Mouse (Mus musculus) spleen, adult 18-20 months (tissue): ENCODE results near the gene Iqschfp.

ENCODE experiments used
- DNase-seq, 2 experiments: peaks; one replicate each; pipeline ENCODE4 v3.0.0; 2022; ENCODE audit warnings: mixed read lengths in 2 of 2

Iqschfp gene

DNA sequence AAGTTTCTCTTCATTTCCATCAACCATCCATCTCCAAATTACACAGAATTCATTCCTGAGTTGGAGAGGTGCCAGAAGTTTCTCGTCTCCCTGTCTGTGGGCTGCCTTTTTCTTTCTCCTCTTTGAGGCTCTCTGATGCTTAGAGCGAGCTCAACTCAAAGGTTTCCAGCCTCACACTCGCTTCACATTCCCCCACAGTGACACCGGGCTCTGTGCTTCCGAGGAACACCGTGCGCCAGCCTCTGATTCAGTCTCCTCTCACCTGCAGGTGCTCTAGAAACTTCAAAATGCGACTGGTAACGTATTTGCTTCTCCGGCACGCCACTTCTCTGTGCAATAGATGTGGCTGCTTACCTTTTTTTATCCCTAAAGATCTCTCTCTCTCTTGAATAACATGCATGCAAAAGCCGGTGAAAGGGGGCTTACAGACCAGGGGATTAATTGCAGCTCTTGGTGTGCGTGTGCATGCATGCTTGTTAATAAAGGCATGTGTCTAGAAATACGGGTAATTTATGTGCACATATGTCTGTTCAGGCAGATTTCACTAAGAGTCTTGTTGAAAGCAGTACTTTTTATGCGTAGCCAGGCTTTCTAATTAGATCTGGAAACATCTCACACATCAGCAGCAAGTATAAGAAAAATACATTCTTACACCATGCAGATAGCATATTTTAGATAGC lies at the start of gene Iqschfp, which contains the start of gene Iqcj:
Gene Iqschfp (plus strand): TSS at position 207 of the 680 bp plus-strand sequence.
Gene Iqcj (plus strand): TSS at position 195 of the 680 bp plus-strand sequence.
- DNase-seq, result no peak

DNA sequence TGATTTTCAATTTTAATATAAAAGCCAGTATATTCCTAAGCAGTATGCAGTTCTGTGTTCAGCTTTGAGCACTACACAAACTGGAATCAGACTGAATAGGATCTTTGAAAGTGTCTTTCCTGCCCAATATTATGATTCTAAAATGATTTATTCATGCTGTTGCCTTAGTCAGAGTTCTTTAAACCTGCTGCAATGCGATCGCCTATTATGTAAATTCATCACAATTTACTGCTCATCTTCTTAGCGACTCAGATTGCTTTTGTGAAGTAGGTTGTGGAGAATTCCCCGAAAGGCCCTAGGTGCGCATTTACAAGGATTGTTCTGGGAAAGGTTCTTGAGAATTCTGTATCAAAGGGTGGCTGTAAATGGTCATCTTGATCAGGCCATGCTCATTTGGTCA lies 39.6 kb upstream of the Iqschfp start:
- no peak for DNase-seq

DNA sequence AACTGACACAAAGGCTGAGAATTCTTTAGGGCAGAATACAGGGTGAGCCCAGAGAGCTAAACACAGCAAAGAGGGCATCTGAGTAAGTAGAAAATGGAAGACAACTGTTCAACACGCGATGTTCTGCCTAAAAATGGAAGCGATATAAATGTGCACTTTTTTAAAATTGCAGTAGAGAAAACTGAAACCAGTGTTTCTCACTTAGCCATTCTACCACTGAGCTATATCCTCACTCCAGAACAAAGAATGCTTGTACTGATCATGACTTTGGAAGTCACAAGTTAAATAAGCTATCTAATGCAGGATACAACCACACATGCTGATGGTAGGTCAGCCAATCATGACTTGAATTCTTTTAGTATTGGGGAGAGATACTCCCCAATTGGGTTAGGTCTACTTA lies 30.5 kb upstream of the Iqschfp start:
- no peak for DNase-seq

DNA sequence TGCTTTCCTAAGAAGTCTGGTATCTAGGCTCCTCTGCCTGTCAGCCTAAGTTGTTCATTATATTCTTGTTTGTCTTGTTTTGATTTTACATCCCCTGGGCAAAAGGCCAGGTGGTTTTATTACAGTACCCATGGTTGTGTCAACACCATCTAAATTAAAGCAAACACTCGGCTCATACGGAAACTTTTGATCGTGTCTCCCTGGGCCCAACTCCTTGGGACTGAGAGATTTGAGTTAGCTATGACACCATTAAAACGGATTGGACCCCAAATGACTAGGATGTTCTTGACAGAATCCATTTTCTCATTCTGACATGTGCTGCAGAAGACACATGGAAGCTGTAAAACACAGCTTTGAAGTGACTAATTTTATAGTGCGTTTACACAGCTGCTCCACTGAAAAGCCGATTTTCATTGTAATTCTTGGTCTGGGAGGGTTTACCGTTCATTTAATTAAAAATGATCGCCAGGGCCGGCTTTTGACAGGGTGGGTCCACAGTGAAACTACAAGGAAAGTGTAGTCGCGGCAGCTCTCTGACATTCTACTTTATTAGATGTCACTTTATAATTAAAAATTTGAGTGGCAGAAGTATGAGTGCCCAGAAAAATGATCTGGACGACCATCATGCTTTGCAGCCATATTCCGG lies 24.5 kb upstream of the Iqschfp start:
- no peak for DNase-seq

DNA sequence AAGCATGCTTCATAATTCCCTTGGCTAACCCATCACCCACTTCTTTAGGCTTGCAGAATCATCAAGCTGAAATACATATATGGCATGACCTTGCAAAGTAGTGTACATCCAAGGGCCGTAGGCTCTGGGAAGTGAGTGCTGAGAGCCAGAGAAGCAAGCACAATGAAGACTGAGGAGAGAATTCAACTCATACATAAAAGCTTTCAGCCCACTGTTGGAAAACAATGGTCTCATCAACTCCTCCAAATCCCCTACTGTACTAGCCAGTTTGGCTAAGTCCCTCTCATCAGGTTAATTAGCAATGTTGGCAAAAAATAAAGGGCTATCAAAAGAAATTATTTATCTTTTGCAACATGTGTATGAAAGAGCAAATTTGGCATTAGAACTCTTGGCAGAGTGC lies 22.6 kb upstream of the Iqschfp start:
- DNase-seq, result no peak

DNA sequence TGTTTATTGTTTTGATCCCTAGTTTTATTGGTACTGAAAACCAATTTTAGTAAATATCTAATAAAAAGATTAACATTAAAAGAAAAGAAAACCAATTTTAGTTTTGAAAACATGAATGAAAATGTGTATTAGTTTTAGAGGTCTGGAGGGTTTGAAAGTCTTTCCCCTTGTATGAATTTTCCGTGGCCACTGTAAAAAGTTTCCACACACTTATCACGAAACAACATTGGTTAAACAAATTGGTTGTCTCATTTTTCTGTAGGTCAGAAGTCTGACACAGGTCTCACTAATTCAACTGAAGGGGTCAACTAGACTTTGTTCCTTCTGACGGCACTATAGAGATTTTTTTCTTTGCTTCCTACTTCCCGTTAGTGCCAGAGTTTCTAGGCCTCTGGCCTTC lies 14.8 kb upstream of the Iqschfp start:
- no peak for DNase-seq

DNA sequence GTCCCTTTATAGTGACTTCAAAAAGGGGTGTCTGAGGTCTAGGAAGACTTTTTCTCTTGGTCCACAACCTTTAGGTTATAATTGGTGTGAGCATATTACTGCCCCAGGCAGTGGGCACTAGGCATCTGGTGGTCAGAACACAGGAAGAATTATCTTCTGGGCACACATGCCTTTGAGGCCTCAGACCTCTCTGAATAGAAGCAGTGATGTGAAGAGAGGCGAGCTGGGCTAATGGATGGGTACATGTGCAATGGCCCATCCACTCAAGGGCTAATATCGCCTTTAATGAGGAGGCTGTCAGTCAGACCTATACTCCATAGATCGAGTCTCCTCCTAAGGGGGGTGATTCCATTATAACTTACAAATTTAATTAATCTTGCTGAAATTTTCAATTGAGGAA lies 7.7 kb upstream of the Iqschfp start:
- DNase-seq, result no peak

DNA sequence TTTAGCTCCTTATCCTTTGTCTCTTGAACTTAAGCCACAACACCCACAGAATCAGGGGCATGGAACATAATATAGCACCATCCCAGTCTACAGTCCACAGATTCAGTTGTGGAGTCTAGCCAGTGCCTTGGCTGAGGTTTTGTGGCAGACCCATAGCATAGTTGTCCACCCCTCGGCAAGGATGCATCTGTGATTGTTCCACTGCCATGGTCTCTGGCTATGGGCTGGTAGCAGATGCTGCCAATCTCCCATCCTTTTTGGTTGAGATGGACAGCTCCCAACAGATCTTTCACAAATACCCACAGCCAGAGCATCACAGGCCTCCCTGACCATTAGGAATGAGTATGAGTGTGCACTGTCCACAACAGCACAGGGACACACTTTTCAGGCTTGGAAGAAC lies 5.9 kb upstream of the Iqschfp start:
- DNase-seq, result no peak

DNA sequence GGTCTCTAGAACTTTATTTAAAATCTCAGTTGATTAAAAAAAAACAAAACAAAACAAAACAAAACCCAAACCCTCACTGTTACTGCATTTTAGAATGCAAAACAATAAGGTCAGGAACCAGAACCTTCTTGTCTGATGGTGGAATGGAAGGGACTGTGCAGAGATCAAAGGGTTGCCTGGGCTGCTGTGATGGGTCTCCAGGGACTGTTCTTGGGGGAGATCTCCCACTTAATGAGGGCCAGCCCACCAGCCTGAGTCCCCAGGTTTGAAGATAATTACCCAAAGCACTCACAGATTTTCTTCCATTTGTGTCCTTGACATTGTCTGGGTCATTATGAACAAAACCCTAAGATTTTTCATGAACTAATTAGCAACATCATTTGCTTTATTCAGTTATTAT lies 4.8 kb upstream of the Iqschfp start:
- DNase-seq, result no peak

DNA sequence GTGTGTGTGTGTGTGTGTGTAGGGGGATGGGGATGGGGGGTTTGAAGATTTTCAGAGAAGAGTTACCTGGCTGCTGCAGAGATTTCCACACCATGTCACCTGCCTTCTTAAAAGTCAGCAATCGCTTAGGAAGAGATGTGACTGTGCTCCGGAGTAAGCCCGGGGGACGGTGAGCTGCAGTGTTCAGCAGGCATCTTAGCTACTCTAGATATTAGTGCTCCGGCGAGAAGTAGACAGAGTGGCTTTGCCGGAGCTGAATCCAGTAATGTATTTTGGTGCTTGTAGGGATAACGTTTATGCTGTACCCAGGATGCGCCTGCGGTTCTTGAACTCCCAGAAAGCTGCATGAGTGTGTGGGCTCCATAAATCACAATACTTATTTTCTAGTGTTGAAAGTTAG lies 736 bp downstream of the Iqschfp start:
- no peak for DNase-seq

DNA sequence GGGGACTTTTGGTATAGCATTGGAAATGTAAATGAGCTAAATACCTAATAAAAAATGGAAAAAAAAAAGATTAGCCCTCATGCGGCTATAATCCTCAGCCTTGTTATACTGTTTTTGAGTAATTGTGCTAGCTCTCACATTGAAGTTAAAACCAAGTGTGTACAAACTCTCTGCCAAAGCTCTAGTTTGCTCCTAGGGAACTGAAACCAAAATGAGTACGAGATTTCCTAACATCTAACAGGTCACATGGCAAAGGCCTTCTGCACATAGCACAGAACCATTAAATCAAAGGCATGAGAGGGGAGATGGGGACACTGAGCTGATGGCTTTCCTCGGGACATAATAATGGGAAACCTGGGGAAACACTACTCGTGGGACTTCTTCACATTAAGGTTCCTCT lies 10.5 kb downstream of the Iqschfp start:
- no peak for DNase-seq

DNA sequence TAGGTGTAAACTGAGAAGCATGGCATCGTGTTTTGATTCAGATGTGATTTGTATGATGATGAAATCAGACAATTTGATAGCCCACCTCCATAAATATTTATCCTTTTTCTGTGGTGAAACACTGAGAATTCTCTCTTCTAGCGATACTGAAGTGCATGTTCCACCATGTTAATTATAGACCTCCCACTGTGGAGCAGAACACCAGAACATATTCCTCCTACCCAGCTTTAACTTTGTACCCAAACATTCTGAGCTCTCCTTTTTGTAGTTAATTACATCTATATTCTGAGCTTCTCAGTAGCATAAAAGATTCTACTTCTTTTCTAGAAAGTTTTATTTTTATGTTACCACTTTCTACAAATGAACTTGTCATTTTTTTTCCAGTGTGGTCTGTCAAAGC lies 16.6 kb downstream of the Iqschfp start:
- DNase-seq, result no peak

DNA sequence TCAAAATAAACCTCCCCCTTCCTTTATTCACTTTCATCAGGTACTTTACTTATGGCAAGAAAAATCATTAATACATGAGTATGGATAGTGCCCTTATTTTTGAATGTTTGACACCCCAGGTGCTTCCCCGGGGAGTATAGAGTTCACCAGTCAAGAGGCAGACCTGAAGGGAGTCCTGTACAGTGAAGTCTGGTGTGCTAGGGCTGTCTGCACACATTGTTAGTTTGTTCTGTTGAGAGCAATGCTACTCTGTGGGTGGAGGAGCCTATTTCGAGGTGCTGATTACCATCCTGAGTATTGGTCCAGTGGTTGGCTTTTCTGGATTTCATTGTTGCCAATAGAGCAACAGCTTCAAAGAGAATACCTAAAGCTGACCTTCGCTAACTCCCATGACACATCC lies 26.1 kb downstream of the Iqschfp start:
- no peak for DNase-seq

DNA sequence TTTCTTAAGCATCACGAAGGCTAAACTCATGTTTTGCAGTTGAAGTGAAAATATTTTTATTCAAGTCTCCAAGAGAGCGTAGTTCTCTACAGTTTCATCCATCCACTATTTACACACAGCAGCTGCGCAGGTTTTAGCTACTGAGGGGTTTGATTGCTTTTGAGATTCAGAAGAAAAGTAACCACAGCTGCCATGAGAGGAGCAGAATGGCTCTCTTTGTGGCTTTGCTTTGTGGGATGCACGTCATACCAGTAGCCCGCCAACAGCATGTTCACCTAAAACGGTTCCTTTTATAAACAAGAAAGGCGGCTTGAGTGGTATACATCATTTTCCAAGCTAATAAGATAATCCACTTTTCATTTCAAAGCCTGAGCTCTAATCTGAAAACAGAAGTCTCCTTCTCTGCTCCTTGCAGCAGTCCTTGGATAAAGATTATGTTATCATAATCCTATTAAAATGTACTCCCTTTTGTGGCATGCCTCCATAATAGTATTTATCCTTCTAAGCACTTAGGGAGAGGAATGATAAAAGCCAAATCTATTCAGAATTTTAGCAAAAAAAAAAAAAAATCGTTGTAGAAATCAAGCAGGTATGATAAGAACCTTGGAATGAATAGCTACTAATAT lies 26.7 kb downstream of the Iqschfp start:
- no peak for DNase-seq

DNA sequence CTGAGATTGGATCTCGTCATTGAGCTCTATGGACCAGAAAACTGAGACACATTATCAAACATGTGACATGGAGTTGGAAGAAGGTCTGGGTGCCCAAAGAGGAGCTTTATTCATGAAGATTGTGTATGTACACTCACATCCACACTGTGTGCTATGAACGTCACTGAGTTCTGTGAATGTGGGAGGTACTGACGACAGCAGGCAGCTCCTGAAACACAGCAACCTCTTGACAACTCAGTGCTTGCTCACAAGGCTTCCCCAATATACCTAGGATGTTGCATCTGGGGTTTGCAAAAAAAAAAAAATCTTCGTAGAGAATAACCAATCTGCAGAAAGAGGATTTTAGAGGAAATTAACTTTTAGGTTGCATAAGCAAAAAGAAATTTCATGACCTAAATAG lies 31.1 kb downstream of the Iqschfp start:
- DNase-seq, result no peak

DNA sequence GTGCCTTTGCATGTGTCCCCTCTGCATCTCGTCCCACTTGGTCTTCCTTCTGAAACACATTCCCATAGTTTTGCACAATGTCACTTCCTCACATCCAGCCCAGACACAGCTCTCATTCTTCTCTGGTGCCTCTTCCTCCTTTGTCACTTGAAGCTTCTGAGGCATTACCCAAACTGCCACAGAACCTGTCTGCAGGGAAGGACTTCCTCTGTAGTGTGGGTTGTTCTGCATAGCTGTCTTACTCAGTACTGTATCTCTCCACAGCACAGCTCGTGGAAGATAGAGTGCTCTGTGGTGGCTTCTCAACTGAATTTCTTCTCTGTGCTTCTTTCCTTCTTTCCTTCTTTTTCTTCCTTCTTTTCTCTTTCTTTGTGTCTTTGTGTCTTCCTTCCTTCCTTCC lies 33.4 kb downstream of the Iqschfp start:
- DNase-seq, result no peak

DNA sequence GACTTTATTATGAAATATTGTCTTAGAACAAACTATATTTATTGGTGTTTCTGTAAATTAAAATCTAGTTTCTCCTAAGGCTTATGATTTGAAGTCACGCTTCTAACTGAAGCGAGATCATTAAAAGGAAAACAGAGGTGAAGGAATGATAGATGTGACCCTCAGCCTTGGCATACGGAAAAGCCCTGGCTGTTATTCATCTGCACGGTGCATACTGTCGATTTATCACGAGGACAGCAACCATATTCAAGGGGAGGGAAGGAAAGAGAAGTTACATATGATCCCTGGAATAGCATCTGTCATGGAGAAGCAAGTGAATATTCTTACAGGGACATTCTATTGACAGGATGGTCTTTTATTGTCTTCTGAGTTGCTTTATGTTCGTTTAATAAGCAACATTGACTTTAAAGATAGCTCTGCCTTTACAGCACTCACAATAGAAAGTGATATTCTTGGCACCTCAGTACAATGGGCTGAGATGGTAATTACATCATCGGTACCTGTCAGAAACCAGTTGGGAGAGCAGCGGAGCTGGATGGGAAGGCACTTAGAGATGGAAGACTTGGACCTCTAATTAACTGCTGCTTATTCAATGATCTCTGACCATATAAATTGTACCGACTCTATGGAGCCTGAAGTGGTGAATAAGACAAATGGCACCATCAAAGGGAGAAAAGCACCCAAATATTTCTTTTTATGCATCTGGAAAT lies 38.5 kb downstream of the Iqschfp start:
- DNase-seq, result no peak

DNA sequence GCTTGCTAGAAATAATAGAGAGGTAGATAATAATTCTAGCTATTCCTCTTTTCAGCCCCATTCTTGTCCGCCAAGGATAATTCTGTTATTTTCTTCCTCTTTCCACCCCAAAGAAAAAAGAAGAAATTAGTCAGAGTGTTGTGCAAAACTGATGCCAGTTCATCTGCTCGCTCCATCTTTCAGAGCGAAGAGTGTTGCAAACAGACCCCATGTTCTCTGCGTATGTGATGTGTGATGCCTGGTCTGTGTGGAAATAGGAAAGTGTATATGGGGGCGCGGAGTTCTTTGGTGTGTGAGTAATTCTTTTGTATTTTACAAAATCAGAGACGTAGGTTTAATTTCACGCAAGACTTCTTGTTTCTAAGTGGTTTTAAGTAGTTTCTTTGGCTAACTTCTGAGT lies 39.1 kb downstream of the Iqschfp start:
- DNase-seq, result no peak

DNA sequence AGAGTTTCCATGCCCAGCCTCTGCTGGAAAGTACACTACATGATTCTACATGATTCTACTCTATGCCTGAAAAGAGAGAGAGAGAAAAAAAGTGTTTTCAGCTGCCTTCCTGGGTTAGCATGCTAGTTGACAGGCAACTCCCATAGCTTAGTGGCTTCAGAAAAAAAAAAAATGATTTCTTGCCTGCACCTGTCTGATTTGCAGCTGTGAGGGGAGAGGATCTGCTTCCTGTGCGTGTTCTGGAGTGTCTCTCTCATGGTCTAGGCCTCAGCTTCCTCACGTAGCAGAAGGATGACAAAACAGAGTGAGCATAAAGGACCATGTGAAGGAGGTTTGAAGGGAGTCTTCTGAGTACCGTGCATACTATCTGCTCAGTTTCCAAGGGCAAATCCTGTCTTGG lies 39.9 kb downstream of the Iqschfp start:
- DNase-seq, result no peak

DNA sequence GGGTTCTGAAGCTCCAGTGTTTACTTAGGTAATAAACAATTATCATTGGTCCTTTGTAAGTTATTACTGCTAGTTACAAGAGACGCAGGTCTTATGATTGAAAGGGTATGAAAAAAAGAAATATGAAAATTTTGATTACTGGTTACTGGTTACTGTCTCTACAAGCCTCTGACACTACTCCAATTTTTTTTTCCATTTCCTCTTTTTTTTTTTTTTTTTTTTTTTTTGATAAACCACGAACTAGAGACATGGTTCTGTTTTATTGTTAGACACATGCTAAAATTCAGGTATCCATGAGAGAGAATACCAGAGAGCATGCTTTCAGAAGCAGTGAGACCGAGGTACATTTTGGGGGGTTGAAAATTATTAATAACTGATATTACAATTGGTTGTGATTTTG lies 43.8 kb downstream of the Iqschfp start:
- DNase-seq, result no peak

DNA sequence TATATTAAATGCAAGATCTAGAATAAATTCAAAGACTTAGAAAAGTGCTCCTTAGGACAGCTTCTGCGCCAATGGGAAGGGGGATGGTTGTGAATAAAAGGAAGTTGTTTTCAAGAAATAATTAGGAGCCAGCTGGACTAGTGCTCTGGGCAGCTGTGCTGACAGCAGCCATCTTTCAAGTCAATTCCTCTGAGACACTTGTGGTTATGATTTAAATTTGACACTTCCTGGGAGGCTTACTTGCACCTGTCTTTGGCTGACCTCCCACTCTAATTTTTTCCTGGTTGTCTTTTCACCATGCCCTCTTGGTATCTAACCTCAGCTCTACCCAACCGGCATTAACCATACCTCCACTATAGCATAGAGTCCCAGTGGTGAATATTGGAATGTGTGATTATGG lies 55.0 kb downstream of the Iqschfp start:
- no peak for DNase-seq

DNA sequence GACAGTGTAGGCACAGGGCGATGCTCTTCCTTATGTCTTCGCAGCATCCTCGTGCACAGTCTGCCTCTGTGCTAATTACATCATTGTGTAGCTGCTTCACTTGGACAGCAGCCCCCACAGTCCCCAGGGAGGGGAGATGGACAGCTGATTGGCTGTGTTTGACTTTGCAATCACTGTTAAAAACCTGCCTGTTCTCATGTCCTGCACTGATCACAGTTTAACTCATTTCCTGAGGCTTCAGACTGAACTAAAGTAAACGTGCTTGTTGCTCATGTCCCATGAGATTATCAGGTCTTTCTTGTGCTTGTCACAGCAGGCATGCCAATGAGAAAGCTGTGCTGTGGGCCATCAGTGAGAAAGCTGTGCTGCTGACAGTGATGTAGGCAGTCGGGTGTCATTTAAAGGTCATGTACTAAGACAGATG lies 60.5 kb downstream of the Iqschfp start:
- DNase-seq, result no peak

DNA sequence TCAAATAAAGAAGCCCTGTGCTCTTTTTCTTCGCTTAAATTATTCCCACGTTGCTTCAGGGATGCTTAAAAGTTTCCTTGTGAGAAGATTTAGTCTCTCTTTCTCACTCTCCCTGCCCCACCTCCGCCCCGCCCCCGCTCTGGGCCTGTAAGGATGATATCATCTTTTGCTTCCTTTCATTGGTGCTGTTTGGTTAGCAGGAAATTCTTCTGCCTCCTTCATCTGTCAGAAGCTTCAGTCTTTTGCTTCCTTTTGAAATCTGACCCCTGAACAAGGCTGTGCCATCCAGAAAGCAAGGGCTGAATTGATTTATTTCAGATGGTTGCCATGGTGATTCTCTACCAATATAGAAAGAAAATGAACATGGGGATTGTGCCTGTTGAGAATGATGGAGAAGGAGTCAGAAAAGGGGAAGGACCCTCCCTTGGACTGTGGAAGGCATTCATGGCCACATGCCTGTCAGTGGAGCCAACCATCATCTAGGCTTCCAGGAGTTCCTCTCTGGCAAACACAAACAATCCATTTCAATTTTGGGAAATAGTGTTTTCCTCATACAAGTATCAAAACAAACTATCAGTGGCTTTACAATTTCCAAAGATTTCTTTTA lies 62.5 kb downstream of the Iqschfp start:
- DNase-seq, result no peak
